Mouse (Mus musculus) kidney, postnatal 0 days (tissue): ENCODE results near the gene Eif4ebp2. TPM values are rescaled to one million over a fixed set of nuclear protein-coding genes. Genes with fewer than 3 reads are reported as not detected.
"Not testable (repeated sequence)": the region's sequence is repeated elsewhere in the genome, so short reads cannot be mapped to it uniquely, and the experiment has no call there.

Experiments used
- ATAC-seq: fragments of 200-750 bp; cut with Nextera tagmentation; replicated peaks from 2 replicates; pipeline ENCODE4 v1.8.0; 2017; ENCODE audit warnings: low read depth, moderate number of reproducible peaks, moderate TSS enrichment, moderate library complexity; ENCODE audit not compliant: low FRiP score
- DNase-seq: peaks from one replicate; pipeline ENCODE4 v3.0.0-alpha.2; 2016; ENCODE audit warnings: low spot score
- H3K27ac ChIP-seq: fragments of 300-500 bp; sonication (generic); 2 replicates; pipeline ENCODE4 v1.5.1; 2014; ENCODE audit warnings: mild to moderate bottlenecking
- H3K27me3 ChIP-seq: fragments of 300-500 bp; sonication (generic); 2 replicates; pipeline ENCODE4 v1.6.1; 2014; ENCODE audit warnings: low read length, mixed read lengths; ENCODE audit not compliant: insufficient read depth
- H3K36me3 ChIP-seq: fragments of 300-500 bp; sonication (generic); 2 replicates; pipeline ENCODE4 v1.6.1; 2014; ENCODE audit warnings: low read length, mixed read lengths; ENCODE audit not compliant: insufficient read depth
- H3K4me1 ChIP-seq: fragments of 300-500 bp; sonication (generic); replicated peaks from 2 replicates; pipeline ENCODE4 v1.6.1; 2014; ENCODE audit warnings: antibody characterized with exemption, low read length, mixed read lengths; ENCODE audit not compliant: insufficient read depth
- H3K4me2 ChIP-seq: fragments of 300-500 bp; sonication (generic); 2 replicates; pipeline ENCODE4 v1.6.1; 2014; ENCODE audit warnings: mild to moderate bottlenecking, low read length, moderate library complexity, mixed read lengths
- H3K4me3 ChIP-seq: fragments of 300-500 bp; sonication (generic); replicated peaks from 2 replicates; pipeline ENCODE4 v1.5.1; 2014; ENCODE audit warnings: low read depth, low read length
- H3K9ac ChIP-seq: fragments of 300-500 bp; sonication (generic); 2 replicates; pipeline ENCODE4 v1.6.1; 2014; ENCODE audit warnings: low read depth, low read length
- H3K9me3 ChIP-seq: fragments of 300-500 bp; sonication (generic); replicated peaks from 2 replicates; pipeline ENCODE4 v1.6.1; 2016; ENCODE audit warnings: low read length, inconsistent platforms, mixed read lengths
- CTCF ChIP-seq: IDR thresholded peaks from 2 replicates; pipeline ENCODE4 v1.5.1; 2016; ENCODE audit warnings: antibody characterized with exemption, low read depth, mild to moderate bottlenecking, moderate library complexity
- WGBS: fragments of 180-500 bp; shearing (Covaris S2); extraction: QIAGEN DNeasy Blood & Tissue Kit; methylation state at CpG from one replicate; pipeline ENCODE4 v1.1.7; 2014; 5-methylcytosine and 5-hydroxymethylcytosine counted together
- polyA plus RNA-seq: library from polyadenylated mRNA; unstranded; fragments of >200 nt; fragmentation: Nextera tagmentation; extraction: Ambion mirVana; gene quantifications from 2 replicates; pipeline ENCODE4 v1.2.1, GENCODE M21; 2015

Gene Eif4ebp2
- polyA plus RNA-seq, 1 experiment from 2014 or later, result 75.0 TPM

GRCm38 (mm10) chr10:61468900-61469299 is 16.4 kb upstream of the Eif4ebp2 start:
- H3K27me3 ChIP-seq, result no peaks in the 10 kb centered on the region
- DNase-seq (no peak), ATAC-seq (no peak)
- WGBS, result 60% methylated on average over 7 of the region's 7 CpGs
- no peak overlapping the region for H3K4me2 ChIP-seq
- H3K9ac ChIP-seq, result no peak overlapping the region
- H3K4me1 ChIP-seq, result no peaks in the 10 kb centered on the region
- H3K9me3 ChIP-seq, result no peaks in the 10 kb centered on the region
- no peak overlapping the region for H3K4me3 ChIP-seq
- no peak overlapping the region for H3K27ac ChIP-seq
- no peak for TF ChIP-seq CTCF
- no peaks in the 10 kb centered on the region for H3K36me3 ChIP-seq

GRCm38 (mm10) chr10:61466873-61467272 is 14.4 kb upstream of the Eif4ebp2 start:
- H3K9me3 ChIP-seq, result no peaks in the 10 kb centered on the region
- peak; percentile 89 for TF ChIP-seq CTCF
- no peak overlapping the region for H3K4me3 ChIP-seq
- H3K36me3 ChIP-seq, result no peaks in the 10 kb centered on the region
- H3K9ac ChIP-seq, result no peak overlapping the region
- no peaks in the 10 kb centered on the region for H3K4me1 ChIP-seq
- H3K4me2 ChIP-seq, result no peak overlapping the region
- ATAC-seq (no peak), DNase-seq (peak; percentile 81)
- 20% methylated on average over 5 of the region's 5 CpGs for WGBS
- H3K27me3 ChIP-seq, result no peaks in the 10 kb centered on the region
- no peak overlapping the region for H3K27ac ChIP-seq

GRCm38 (mm10) chr10:61466242-61466641 is 13.8 kb upstream of the Eif4ebp2 start:
- no peak overlapping the region for H3K27ac ChIP-seq
- WGBS, result 74% methylated on average over 8 of the region's 8 CpGs
- no peak overlapping the region for H3K4me2 ChIP-seq
- DNase-seq (no peak), ATAC-seq (no peak)
- H3K9me3 ChIP-seq, result no peaks in the 10 kb centered on the region
- peak; percentile 47 for TF ChIP-seq CTCF
- no peaks in the 10 kb centered on the region for H3K27me3 ChIP-seq
- H3K9ac ChIP-seq, result no peak overlapping the region
- no peaks in the 10 kb centered on the region for H3K36me3 ChIP-seq
- no peaks in the 10 kb centered on the region for H3K4me1 ChIP-seq
- H3K4me3 ChIP-seq, result no peak overlapping the region

- 74% methylated on average over 4 of the region's 4 CpGs for WGBS
These were observed 12.5 kb upstream of the Eif4ebp2 start for GRCm38 (mm10) chr10:61465009-61465408.

GRCm38 (mm10) chr10:61457182-61457581 is 4.7 kb upstream of the Eif4ebp2 start:
- no peak for ATAC-seq
- WGBS, result 55% methylated on average over 3 of the region's 3 CpGs
- no peaks in the 10 kb centered on the region for H3K27me3 ChIP-seq
- no peak for TF ChIP-seq CTCF
- H3K9me3 ChIP-seq, result no peaks in the 10 kb centered on the region
- no peak overlapping the region for H3K9ac ChIP-seq
- no peaks in the 10 kb centered on the region for H3K36me3 ChIP-seq
- DNase-seq, result no peak
- no peak overlapping the region for H3K4me3 ChIP-seq
- H3K4me2 ChIP-seq, result no peak overlapping the region
- H3K4me1 ChIP-seq, result no peaks in the 10 kb centered on the region
- no peak overlapping the region for H3K27ac ChIP-seq

More at GRCm38 (mm10) chr10:61465009-61465408, 12.5 kb upstream of the Eif4ebp2 start:
- H3K27ac ChIP-seq, result no peak overlapping the region
- H3K9me3 ChIP-seq, result no peaks in the 10 kb centered on the region
- H3K4me1 ChIP-seq, result no peaks in the 10 kb centered on the region
- no peak overlapping the region for H3K4me3 ChIP-seq
- no peak overlapping the region for H3K9ac ChIP-seq
- no peak overlapping the region for H3K4me2 ChIP-seq
- ATAC-seq, result no peak
- H3K36me3 ChIP-seq, result no peaks in the 10 kb centered on the region
- no peak for DNase-seq
- no peak for TF ChIP-seq CTCF
- H3K27me3 ChIP-seq, result no peaks in the 10 kb centered on the region

- 78% methylated on average over 3 of the region's 3 CpGs for WGBS
- H3K4me1 ChIP-seq, H3K27ac ChIP-seq, H3K9ac ChIP-seq, ATAC-seq, H3K27me3 ChIP-seq, H3K36me3 ChIP-seq, DNase-seq, H3K4me3 ChIP-seq, H3K9me3 ChIP-seq, H3K4me2 ChIP-seq: not testable (repeated sequence)
These were observed 710 bp upstream of the Eif4ebp2 start for GRCm38 (mm10) chr10:61453171-61453570.
